Mouse (Mus musculus) liver, embryonic 15.5 days (tissue): ENCODE measurements around the gene Trpt1. TPM values are rescaled to one million over a fixed set of nuclear protein-coding genes. Genes with fewer than 3 reads are reported as not detected.
A peak's percentile ranks its signal among the peaks of the same experiment; 100 is the strongest.

Experiments
- ATAC-seq: fragments of 200-750 bp; cut with Nextera tagmentation; 2 replicates; pipeline ENCODE4 v1.8.0; 2017; ENCODE audit warnings: moderate number of reproducible peaks, mild to moderate bottlenecking, moderate library complexity; ENCODE audit not compliant: insufficient read depth
- H3K27ac ChIP-seq: fragments of 300-500 bp; sonication (generic); replicated peaks from 2 replicates; pipeline ENCODE4 v1.5.1; 2015; ENCODE audit warnings: mild to moderate bottlenecking, inconsistent platforms
- H3K27me3 ChIP-seq: fragments of 300-500 bp; sonication (generic); 2 replicates; pipeline ENCODE4 v1.6.1; 2015; ENCODE audit warnings: mild to moderate bottlenecking, inconsistent platforms
- H3K36me3 ChIP-seq: fragments of 300-500 bp; sonication (generic); replicated peaks from 2 replicates; pipeline ENCODE4 v1.6.1; 2015; ENCODE audit warnings: moderate library complexity, mild to moderate bottlenecking, inconsistent platforms
- H3K4me1 ChIP-seq: fragments of 300-500 bp; sonication (generic); replicated peaks from 2 replicates; pipeline ENCODE4 v1.6.1; 2015; ENCODE audit warnings: inconsistent platforms
- H3K4me2 ChIP-seq: fragments of 300-500 bp; sonication (generic); 2 replicates; pipeline ENCODE4 v1.6.1; 2015; ENCODE audit warnings: moderate library complexity, mild to moderate bottlenecking, inconsistent platforms
- H3K4me3 ChIP-seq: fragments of 300-500 bp; sonication (generic); replicated peaks from 2 replicates; pipeline ENCODE4 v1.5.1; 2015; ENCODE audit warnings: mild to moderate bottlenecking, inconsistent platforms
- H3K9ac ChIP-seq: fragments of 300-500 bp; sonication (generic); 2 replicates; pipeline ENCODE4 v1.6.1; 2015; ENCODE audit warnings: moderate library complexity, mild to moderate bottlenecking, inconsistent platforms
- H3K9me3 ChIP-seq: fragments of 300-500 bp; sonication (generic); replicated peaks from 2 replicates; pipeline ENCODE4 v1.6.1; 2016; ENCODE audit warnings: inconsistent platforms
- WGBS: fragments of 180-500 bp; shearing (Covaris S2); methylation state at CpG from one replicate; pipeline ENCODE4 v1.1.7; 2015; ENCODE audit warnings: mixed read lengths; ENCODE audit not compliant: insufficient replicate concordance; 5-methylcytosine and 5-hydroxymethylcytosine counted together
- polyA plus RNA-seq: library from polyadenylated mRNA; unstranded; fragments of >200 nt; fragmentation: Nextera tagmentation; extraction: Ambion mirVana; gene quantifications from 2 replicates; pipeline ENCODE4 v1.2.1, GENCODE M21; 2015

Trpt1 gene
- polyA plus RNA-seq, 1 experiment from 2014 or later, result 2.3 TPM

GRCm38 (mm10) chr19:6995255-6995991, 508 bp upstream of the Trpt1 start:
- Histone ChIP-seq H3K4me3 (peak overlapping the region; percentile 67), H3K27me3 (no peaks in the 10 kb centered on the region), H3K9ac (peak overlapping the region; percentile 67), H3K27ac (peak overlapping the region; percentile 67), H3K4me1 (peaks cover 49% of the 10 kb centered on the region), H3K4me2 (peak overlapping the region; percentile 92), H3K9me3 (no peaks in the 10 kb centered on the region), H3K36me3 (peaks cover 31% of the 10 kb centered on the region)
- 46% methylated on average over 20 of the region's 21 CpGs for WGBS
- no peak for ATAC-seq

GRCm38 (mm10) chr19:6997721-6998290, 1.9 kb downstream of the Trpt1 start:
- Histone ChIP-seq H3K36me3 (peaks cover 55% of the 10 kb centered on the region), H3K4me3 (no peak overlapping the region), H3K9ac (no peak overlapping the region), H3K9me3 (no peaks in the 10 kb centered on the region), H3K27ac (no peak overlapping the region), H3K4me2 (no peak overlapping the region), H3K27me3 (no peaks in the 10 kb centered on the region), H3K4me1 (peaks cover 38% of the 10 kb centered on the region)
- no peak for ATAC-seq
- 76% methylated on average over 9 of the region's 9 CpGs for WGBS

GRCm38 (mm10) chr19:6999360-7000063, 3.6 kb downstream of the Trpt1 start:
- Histone ChIP-seq H3K9ac (no peak overlapping the region), H3K36me3 (peaks cover 68% of the 10 kb centered on the region), H3K27ac (no peak overlapping the region), H3K4me2 (no peak overlapping the region), H3K27me3 (no peaks in the 10 kb centered on the region), H3K9me3 (no peaks in the 10 kb centered on the region), H3K4me1 (peaks cover 27% of the 10 kb centered on the region), H3K4me3 (no peak overlapping the region)
- ATAC-seq, result no peak
- WGBS, result 89% methylated on average over 19 of the region's 19 CpGs

GRCm38 (mm10) chr19:7006892-7007593, 11.1 kb downstream of the Trpt1 start:
- no peak overlapping the region for H3K4me3 ChIP-seq
- no peak overlapping the region for H3K4me2 ChIP-seq
- no peaks in the 10 kb centered on the region for H3K9me3 ChIP-seq
- ATAC-seq, result no peak
- no peaks in the 10 kb centered on the region for H3K27me3 ChIP-seq
- no peak overlapping the region for H3K9ac ChIP-seq
- no peak overlapping the region for H3K27ac ChIP-seq
- 83% methylated on average over 9 of the region's 9 CpGs for WGBS
- H3K4me1 ChIP-seq, result 0 out of 2 replicates have a peak, but pooled peaks cover 4% of the 10 kb centered on the region
- peaks cover 67% of the 10 kb centered on the region for H3K36me3 ChIP-seq

- Histone ChIP-seq H3K4me3 (no peak overlapping the region), H3K9me3 (no peaks in the 10 kb centered on the region), H3K27me3 (no peaks in the 10 kb centered on the region), H3K4me2 (no peak overlapping the region), H3K36me3 (peaks cover 82% of the 10 kb centered on the region), H3K27ac (no peak overlapping the region), H3K9ac (no peak overlapping the region), H3K4me1 (peaks cover 20% of the 10 kb centered on the region)
- no peak for ATAC-seq
- 74% methylated on average over 4 of the region's 4 CpGs for WGBS
These were observed 16.5 kb downstream of the Trpt1 start for GRCm38 (mm10) chr19:7012426-7012825.

GRCm38 (mm10) chr19:7013984-7014383, 18.1 kb downstream of the Trpt1 start:
- Histone ChIP-seq H3K4me2 (no peak overlapping the region), H3K4me3 (no peak overlapping the region), H3K27ac (no peak overlapping the region), H3K9ac (no peak overlapping the region), H3K4me1 (peaks cover 34% of the 10 kb centered on the region), H3K9me3 (no peaks in the 10 kb centered on the region), H3K36me3 (peaks cover 69% of the 10 kb centered on the region), H3K27me3 (no peaks in the 10 kb centered on the region)
- WGBS, result 88% methylated on average over 9 of the region's 9 CpGs
- ATAC-seq, result no peak

- WGBS, result 88% methylated on average over 20 of the region's 20 CpGs
- H3K27me3 ChIP-seq, result no peaks in the 10 kb centered on the region
- H3K4me1 ChIP-seq, result peaks cover 40% of the 10 kb centered on the region
- H3K9ac ChIP-seq, result no peak overlapping the region
- no peak overlapping the region for H3K4me3 ChIP-seq
- H3K4me2 ChIP-seq, result no peak overlapping the region
- H3K36me3 ChIP-seq, result peaks cover 65% of the 10 kb centered on the region
- H3K9me3 ChIP-seq, result no peaks in the 10 kb centered on the region
- H3K27ac ChIP-seq, result no peak overlapping the region
- no peak for ATAC-seq
These were observed 18.7 kb downstream of the Trpt1 start for GRCm38 (mm10) chr19:7014481-7015135.

- no peaks in the 10 kb centered on the region for H3K9me3 ChIP-seq
- H3K4me1 ChIP-seq, result peaks cover 50% of the 10 kb centered on the region
- H3K4me3 ChIP-seq, result peak overlapping the region; percentile 73
- peak overlapping the region; percentile 92 for H3K27ac ChIP-seq
- H3K36me3 ChIP-seq, result peaks cover 72% of the 10 kb centered on the region
- peak overlapping the region; percentile 88 for H3K4me2 ChIP-seq
- ATAC-seq, result peak; percentile 86
- 16% methylated on average over 12 of the region's 12 CpGs for WGBS
- no peaks in the 10 kb centered on the region for H3K27me3 ChIP-seq
- peak overlapping the region; percentile 84 for H3K9ac ChIP-seq
These were observed 21.9 kb downstream of the Trpt1 start for GRCm38 (mm10) chr19:7017541-7018457.

GRCm38 (mm10) chr19:7018546-7018945, 22.6 kb downstream of the Trpt1 start:
- peak overlapping the region; percentile 88 for H3K4me2 ChIP-seq
- H3K9ac ChIP-seq, result peak overlapping the region; percentile 84

GRCm38 (mm10) chr19:7019191-7019590, 23.3 kb downstream of the Trpt1 start, which contains the start of gene Fermt3:
Gene Fermt3 (minus strand): TSS chr19:7019469.
- 12% methylated on average over 5 of the region's 5 CpGs for WGBS
- Histone ChIP-seq H3K36me3 (peaks cover 72% of the 10 kb centered on the region), H3K4me2 (peak within 1 kb of the TSS; percentile 88)

More at GRCm38 (mm10) chr19:7018546-7018945, 22.6 kb downstream of the Trpt1 start:
- 13% methylated on average over 11 of the region's 11 CpGs for WGBS
- Histone ChIP-seq H3K27ac (peak overlapping the region; percentile 92), H3K4me1 (peaks cover 50% of the 10 kb centered on the region), H3K4me3 (peak overlapping the region; percentile 73), H3K9me3 (no peaks in the 10 kb centered on the region), H3K36me3 (peaks cover 72% of the 10 kb centered on the region), H3K27me3 (no peaks in the 10 kb centered on the region)
- peak; percentile 4; the same call in 1 of the 2 replicates for ATAC-seq

More at GRCm38 (mm10) chr19:7019191-7019590, 23.3 kb downstream of the Trpt1 start, which contains the start of gene Fermt3:
- peak within 1 kb of the TSS; percentile 84 for H3K9ac ChIP-seq
- no peaks in the 10 kb centered on the region for H3K9me3 ChIP-seq
- H3K27ac ChIP-seq, result peak within 1 kb of the TSS; percentile 92
- peak; percentile 82 for ATAC-seq
- H3K4me3 ChIP-seq, result peak within 1 kb of the TSS; percentile 73
- peaks cover 46% of the 10 kb centered on the region for H3K4me1 ChIP-seq
- no peaks in the 10 kb centered on the region for H3K27me3 ChIP-seq
